Mouse (Mus musculus) kidney, postnatal 25 days (tissue): ENCODE measurements around the gene Gclm.
"Not testable (repeated sequence)": the region's sequence is repeated elsewhere in the genome, so short reads cannot be mapped to it uniquely, and the experiment has no call there.

Experiments used
- DNase-seq, 2 experiments: peaks; one replicate each; pipeline ENCODE4 v3.0.0; 2021; ENCODE audit warnings: mixed read lengths in 2 of 2

Gclm gene

DNA sequence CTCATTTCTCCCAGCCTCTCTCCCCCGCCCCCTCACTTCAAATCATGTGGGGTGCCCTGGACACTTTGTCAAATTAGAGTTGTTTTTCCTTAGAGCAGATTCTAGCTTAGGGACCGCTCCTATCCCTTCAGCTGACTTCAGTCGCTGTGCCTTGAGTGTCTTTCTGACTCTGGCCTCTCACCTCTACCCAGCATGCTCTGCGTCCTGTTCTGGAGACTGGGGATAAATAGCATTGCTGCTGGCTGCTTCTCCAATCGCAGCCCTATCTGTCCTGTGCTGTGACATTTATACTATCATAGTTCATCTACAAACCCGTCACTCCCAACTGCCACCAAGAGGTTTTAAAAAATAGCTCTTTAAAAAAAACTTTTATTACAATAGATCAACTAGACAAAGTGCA, 2.5 kb upstream of the Gclm start:
- peak in 1 of 2 experiments; percentile 24 for DNase-seq

DNA sequence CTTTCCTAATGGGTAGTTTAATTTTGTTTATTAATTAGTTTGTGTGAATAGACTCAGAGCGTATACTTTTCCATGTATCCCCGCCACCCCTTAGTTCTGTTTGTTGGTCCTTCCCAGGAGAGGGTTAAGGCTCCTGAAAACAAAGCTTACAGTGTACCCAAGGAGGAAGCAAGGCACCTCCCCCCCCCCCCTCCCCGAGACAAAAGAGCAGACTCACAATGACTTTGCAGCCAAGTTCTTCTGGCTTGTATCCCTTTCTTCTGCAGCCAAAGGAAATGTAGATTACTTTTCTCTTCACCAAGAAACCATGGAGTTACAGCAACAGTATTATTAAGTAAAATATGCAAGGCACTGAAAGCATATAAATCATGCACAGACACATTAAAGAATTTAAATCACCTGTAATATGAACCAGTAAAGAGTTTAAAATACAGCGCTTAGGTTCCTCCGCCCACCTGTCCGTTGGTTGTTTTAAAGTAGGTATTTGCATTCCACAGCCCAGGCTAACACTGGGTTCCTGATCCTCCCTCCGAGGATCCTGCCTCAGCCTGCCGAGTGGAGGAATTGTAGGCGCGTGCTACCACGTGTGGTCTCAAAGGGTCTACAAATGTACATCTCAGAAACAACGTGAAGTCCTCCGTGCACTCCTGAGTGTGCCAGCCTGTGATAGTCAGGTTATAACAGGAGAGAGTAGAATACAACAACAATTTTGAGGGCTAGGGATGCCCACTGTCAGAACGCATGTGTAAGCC, 1.8 kb upstream of the Gclm start:
- DNase-seq = no peak

DNA sequence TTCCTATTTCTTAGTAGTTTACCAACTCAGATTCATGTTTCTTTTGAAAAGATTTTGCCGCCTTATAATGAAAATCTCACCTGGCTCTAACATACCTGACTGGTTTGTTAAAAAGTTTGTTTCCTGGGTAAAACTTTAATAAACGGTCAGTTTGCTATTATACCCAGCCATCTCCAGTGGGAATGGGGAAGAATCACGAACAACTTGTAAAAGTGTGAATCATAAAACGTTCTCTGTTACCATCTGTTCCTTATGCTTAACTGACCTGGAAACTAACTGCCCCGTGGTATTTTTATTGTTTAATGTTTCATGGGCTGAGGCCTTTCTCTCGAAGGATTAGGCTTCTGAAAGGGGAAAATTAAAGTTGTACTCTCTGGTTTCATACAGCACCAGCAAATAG, 598 bp upstream of the Gclm start:
- no peak for DNase-seq

DNA sequence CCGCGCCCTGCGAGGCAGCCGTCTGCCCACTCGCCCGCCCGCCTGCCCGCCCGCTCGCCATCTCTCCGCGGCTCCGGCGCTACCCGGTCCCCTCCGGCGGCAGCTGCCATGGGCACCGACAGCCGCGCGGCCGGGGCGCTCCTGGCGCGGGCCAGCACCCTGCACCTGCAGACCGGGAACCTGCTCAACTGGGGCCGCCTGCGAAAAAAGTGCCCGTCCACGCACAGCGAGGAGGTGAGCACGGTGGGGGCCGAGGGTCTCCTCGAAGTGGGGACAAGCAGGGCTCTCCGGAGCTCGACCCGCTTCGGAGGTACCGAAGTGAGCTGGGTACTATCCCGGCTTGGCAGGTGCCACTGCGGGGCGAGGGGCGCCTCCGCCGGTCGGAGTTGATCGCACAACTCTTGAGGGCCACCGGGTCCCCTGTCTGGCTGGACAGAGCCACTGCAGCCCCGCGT, 548 bp downstream of the Gclm start:
- peak; percentile 58 to 81 for DNase-seq

DNA sequence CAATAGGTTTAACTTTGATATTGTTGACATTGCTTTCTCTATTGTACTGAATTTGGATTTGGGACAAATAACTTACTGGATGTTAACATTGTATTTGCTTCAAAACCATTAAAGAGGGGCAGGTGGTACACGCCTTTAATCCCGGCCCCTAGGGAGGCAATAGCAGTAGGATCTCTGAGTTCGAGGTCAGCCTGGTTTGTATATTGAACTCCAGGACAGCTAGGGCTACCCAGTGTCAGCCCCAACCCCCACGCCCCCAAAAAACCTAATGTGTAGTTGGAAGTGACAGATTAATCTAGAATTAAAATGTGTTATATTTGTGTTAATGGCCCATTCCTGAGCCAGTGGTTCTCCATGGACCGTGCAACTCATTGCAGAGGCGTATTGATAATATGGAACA, 1.0 kb downstream of the Gclm start:
- DNase-seq = no peak

DNA sequence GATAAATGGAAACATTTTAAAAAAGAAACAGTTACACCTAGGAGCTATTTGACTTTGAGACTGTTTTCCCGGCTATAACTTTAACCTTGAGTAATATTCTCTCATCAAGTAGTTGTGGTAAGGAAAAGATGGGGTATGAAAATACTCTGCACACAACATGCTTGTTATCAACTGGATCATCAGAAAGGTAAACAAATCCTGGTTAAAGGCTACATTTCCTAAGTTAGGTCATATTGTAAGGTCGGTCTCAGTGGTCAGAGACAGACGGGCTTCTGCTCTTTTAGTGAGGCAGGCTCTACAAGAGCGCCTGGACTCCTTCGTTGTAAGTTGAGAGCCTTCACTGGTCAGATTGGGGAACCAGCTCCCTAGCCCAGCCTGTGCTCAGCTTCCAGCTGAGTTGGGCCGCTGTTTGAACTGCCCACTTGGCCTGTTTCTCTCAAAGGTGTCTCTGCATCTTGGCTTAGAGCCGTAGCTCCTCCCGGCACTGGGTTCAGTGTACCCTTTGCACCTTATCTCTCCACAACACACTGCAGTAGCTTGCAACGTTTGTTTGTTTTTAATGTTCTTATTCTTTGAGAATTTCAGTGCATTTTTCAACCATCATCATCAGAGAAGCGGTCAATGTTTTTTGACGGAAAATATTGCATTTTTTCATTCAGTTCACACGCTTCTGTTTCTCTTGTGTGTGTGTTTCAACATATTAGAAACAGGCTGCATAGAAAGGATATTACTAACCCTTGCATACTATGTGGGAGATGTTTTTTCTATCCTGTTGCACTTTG, 1.8 kb downstream of the Gclm start:
- DNase-seq = peak; percentile 51 to 64

DNA sequence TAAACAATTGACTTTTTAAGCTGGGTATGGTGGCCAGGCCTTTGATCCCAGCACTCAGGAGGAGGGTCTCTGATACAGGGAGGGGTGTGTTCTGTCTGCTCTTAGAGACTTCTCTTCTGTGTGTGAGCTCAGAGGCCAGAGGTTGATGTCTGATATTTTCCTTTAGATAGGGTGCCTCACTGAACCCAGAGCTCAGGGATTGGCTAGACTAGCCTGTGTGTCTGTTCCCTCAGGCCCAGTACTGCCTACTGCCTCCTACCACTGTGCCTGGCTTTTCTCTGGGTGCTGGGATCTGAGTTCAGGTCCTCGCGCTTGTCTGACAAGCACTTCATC, 2.4 kb downstream of the Gclm start:
- DNase-seq = no peak

DNA sequence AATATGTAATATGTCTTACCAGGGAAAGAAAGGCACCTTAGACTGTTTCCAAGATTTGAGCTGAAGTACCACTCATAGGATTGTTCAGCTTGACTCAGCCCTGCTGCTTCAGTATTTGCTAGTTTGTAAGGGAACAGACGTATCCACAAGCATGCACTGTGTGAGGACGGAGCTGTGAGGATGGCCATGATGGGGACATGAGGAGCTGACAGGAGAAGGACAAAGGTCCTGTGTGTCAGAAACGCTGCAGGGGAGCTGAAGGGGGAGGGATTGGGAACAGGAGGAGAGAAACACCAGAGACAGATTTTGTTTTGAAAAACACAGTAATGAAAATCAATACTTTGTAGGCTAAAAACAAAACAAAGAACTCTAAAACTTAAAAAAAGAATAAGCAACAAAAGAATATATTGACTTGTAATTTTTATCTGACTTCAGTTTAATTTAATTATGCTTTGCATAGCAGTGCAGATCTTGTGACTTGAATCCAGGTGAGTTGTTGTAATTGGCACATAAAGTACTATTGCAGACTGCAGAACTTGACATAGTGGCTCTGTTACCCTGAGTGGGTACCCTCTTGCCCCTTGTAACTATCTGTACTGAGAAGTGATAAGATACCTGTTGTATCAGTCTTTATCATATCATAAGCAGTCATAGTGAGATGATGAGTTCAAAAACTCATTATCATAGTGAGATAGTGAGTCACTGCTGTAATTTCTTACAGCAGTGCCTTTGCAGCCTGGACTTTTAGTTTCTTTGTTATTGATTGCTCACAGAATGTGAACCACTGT, 7.3 kb downstream of the Gclm start:
- peak in 1 of 2 experiments; percentile 18 for DNase-seq

DNA sequence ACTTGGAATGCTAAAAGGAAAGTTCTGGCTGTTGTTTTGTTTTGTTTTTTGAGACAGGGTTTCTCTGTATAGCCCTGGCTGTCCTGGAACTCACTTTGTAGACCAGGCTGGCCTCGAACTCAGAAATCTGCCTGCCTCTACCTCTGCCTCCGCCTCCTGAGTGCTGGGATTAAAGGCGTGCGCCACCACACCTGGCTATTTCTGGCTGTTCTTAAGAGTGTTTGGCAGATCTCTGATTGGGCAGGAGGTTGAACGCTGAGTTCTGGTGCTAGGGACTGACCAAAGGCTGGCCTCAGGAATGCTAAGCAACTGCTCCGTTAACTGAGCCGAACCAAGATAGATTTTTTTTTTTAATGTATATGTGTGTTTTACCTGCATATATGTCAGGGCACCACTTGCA, 8.7 kb downstream of the Gclm start:
- not testable (repeated sequence) for DNase-seq

DNA sequence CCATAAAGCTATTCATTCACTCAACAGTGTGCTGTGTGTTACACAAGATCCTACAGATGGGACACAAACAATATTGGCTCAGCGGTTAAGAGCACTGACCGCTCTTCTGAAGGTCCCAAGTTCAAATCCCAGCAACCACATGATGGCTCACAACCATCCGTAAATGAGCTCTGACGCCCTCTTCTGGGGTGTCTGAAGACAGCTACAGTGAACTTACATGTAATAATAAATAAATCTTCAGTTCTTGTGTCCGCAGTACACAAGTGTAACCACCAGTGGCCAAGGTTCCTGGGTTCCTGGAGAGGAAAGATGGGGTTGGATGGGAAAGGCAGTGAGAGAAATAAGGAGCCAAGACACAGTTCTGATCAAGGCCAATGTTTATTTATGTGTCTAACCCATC, 24.6 kb downstream of the Gclm start:
- DNase-seq = no peak

DNA sequence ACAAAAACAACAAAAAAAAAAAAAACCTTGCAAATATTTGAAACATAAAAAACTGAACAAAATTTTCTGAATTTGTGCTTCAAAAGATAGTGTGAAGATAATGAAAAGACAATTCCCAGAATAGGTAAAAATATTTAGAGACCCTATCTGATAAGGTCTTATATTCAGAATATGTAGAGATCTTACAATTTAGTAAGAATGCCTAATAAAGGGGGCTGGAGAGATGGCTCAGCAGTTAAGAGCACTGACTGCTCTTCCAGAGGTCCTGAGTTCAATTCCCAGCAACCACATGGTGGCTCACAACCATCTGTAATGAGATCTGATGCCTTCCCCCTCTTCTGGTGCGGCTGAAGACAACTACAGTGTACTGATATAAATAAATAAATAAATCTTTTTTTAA, 27.2 kb downstream of the Gclm start:
- DNase-seq = not testable (repeated sequence)

DNA sequence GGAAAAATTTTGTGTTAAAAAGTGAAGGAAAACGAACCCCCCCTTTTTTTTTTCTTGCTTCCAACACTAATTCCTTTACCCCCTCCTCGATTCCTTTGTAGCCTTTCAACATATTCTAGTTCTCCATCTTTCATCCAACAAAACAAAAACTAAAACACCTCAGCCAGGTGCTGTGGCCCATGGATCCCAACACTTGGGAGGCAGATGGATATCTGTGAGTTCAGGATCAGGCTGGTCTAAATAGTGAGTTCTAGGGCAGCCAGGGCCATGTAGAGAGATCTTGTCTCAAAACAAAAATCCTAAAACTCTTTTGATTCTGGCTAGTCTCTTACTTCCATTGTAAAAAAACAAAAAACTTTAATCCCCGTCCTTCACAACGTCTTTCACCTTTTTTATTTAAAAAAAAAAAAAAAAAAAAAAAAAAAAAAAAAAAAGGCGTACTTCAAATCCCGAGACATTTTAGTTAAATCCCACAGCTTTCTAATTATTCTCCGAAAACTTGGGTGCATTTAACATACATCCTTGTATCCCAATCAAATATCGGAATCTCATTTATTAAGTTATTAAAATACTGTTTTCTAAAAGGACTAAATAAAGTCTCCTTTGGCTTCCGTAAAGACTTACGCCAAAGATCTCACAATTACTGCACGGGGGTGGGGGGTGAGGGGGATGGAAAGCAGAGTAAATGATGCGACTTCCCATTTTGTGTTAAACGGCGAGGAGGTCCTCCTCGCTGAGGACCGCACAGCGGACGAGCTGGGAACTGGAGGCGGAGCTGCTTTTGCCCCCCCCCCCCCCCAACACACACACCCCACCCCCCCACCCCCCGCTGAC, 28.3 kb downstream of the Gclm start:
- no peak for DNase-seq

DNA sequence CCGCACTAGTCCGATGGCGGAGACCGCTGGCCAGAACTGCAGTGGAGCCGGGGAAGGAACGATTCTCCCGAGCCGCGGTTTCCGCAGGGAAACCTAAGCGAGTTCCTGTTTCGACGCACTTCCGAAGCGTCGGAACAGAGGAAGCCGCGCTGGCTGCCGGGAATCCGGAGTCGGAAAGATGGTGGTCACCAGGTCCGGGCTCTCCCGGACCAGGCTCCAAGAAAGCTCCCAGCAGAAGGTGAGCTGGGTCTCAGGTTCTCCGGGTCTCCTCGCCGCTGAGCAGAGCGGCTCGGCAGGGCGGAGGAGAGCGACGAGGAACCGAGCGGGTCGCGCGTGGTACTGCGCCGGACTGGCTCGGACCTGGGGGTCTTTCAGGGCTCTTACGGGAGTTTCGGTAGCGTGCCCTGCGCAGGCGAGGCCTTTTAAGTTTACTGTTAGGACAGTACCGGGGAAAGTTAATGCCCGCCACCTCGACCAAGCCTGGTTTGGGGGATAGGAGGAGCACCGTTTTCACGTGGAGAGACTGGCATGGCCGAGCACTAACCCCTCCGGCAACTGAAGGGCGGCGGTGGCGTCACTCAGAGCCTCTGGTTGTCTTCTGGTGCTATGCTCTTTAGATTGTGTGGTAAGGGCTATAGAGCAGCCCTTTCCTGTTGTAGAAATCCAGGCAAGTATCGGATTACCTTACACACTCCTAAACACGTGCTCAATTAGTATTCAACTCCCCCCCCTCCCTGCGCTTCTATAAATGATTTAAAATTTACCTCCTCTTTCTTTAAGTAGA, 29.1 kb downstream of the Gclm start, which contains the start of gene Dnttip2:
Dnttip2 (plus strand) TSS at position 148 of the 784 bp plus-strand sequence.
- DNase-seq = peak; percentile 93 to 97

DNA sequence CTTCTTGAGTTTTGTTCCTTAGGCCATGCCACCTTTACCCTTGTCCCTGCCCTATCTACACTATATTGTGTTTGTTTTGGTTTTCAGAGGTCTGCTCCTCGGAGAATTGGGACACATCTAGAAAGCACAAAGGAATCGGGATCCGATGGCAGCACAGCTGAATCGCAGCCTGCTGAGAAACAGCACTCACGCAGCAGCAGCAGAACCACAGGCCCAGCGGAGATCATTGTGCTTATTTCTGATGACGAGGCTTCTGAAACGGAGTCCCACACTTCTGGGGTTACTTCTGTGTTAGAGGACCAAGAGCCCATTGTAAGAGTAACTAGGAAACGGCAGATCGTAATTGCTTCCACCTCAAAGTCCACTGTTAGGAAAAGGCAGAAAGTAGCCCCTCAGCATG, 29.8 kb downstream of the Gclm start:
- DNase-seq = no peak

DNA sequence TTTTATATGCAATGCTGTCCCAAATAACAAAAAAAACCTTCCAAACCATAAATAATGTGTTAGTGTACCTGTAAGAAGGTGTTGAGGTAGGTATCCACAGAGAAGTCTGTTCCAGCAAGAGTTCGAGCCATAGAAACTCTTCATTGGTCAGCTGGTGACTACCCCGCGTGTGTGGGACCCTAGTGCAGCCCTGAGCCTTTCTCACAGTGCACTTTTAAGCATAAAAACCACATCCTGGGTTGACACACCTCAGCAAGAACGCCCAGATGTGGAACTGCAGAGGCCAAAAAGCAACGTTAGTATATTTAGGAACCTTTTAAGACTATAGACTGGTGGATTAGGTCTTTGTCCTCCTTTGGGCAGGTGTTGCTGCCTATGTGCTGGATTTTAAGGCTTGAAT, 41.8 kb downstream of the Gclm start:
- DNase-seq = no peak

DNA sequence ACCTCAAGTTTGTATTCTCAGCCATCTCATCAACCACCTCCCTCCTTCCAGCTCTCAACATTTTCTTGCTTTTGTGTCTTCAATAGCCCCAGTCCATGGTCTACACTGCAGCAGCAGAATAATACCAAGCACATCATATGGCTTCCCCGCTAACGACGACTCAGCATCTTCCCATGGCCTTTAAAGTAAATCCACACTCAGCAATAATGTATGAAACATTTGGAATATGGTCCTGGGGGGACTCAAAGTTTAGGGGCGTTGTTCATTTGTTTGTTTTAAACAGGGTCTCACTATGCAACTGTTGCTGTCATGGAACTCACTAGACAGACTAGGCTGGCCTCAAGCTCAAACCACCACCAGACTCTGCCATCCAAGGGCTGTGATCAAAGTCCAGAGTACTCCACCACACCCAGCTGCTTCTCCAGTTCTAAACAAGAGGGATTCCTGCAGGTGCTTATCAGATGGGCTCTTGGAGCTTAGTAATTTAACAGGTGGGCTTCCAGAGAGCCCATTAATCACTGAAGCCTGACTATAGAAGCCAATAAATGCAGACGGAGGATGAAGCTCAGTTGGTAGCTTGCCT, 43.3 kb downstream of the Gclm start:
- no peak for DNase-seq

DNA sequence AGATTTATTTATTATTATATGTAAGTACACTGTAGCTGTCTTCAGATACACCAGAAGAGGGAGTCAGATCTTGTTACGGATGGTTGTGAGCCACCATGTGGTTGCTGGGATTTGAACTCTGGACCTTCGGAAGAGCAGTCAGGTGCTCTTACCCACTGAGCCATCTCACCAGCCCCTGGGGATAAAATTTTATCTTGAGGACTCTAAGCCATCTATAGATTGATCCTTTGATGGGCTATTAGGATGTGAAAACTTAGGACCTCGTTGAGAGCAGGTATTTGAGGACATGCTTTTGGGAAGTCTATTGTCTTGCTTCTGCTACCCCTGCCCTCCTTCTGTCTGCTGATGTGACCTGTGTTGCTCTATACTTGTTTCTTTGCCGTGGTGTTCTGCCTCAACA, 44.0 kb downstream of the Gclm start:
- not testable (repeated sequence) for DNase-seq

DNA sequence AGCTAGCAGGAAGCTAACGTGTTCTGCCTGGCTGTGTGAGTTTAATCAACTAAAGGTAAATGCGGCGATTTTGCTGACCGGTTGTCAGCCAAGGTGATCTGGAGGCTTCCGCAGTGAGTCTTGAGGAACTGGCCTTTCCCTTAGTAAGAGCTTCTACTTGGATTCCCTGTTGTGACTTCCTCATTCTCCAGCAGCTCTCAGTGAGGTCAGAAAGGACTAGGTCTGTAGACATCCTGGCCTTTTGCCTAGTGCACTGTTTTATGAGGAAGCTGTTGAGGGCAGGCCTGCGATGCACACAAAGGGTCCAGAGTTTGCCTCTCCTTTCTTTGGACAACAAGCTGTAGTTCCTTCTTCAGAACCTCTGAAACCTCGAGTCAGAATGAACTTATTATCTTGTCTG, 45.3 kb downstream of the Gclm start:
- DNase-seq = no peak

DNA sequence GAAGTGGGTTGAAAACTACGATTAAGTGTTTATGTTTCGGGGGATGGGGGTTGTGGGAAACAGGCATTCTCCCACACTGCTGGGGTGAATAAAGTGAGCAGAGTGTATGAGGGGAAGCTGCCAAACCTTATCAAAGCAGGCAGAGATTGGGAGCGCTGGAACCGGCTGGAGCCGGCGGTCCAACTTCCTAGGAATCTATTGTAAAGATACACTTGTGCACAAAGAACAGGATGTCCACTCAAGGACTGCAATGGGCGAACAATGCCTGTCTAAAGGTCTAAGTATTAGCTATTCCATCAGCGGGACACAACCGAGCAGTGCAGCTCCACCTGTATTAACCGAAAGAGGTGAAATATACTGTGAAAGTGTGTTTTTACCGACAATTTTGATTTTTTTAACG, 46.5 kb downstream of the Gclm start:
- DNase-seq = no peak

DNA sequence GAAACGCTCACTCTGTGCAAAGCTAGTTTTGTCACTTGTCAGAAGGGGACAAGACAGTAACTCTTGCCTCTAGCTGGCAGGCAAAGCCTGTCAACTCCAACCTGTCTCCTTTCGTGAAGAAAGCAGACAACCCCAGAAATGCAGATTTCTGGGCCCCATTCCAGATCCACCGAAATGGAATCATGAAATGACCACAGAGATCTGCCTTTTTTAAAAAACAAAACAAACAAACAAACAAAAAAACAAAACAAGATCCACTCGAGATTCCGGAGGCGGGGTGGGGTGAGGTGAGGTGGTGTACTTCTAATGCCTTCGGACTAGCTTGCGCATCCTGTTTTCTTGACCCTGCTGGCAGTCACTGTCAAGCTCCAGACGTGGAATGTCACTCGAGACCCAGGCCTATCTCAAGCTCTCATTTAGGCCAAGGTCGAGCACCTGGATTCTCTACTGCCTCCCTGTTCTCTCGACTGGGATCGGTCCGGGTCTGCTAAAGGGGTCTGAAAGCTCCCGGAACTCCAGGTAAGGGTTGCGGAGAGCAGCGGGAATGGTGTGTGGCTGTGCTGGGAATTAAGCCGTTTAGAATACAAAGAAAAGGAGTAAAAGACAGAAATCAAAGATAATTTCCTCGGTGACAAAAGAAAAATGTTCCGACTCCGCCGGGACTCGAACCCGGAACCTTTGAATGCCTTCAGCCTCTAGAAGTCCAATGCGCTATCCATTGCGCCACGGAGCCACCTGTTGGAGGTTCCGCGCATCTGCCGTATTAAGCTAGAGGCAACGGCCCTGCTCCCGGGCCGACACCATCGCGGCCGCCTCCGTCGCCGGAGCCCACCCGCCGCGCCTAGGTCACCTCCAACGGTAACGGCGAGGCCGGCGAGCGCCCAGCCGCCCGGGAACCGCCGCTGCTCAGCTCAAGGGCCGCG, 47.2 kb downstream of the Gclm start:
- peak; percentile 93 to 96 for DNase-seq
